Mouse (Mus musculus) liver, adult 2 months (tissue): ENCODE results near the gene Cd244a.
A peak's percentile ranks its signal among the peaks of the same experiment; 100 is the strongest.

Experiments used
- CTCF ChIP-seq: fragments of 200-500 bp; IDR thresholded peaks from 2 replicates; pipeline ENCODE4 v1.5.1; 2011; ENCODE audit warnings: low read depth, low read length, control low read depth
- POLR2A ChIP-seq: fragments of 200-500 bp; IDR thresholded peaks from 2 replicates; pipeline ENCODE4 v1.6.1; 2011; ENCODE audit warnings: low read length, control low read depth; ENCODE audit not compliant: insufficient read depth; ENCODE audit errors: extremely low read depth

GRCm38 (mm10) chr1:171564247-171564646 is 5.3 kb downstream of the Cd244a start:
- TF ChIP-seq CTCF (peak; percentile 60), POLR2A (no peak)
